Mouse (Mus musculus): ENCODE results near the gene Trip10. TPM values are rescaled to one million over a fixed set of nuclear protein-coding genes. Genes with fewer than 3 reads are reported as not detected.
A peak's percentile ranks its signal among the peaks of the same experiment; 100 is the strongest.

The Trip10 gene
- total and polyA plus RNA-seq, 3 experiments = 10.9 to 20.8 TPM; not detected in 1

GRCm38 (mm10) chr17:57251431-57251830, 2.2 kb downstream of the Trip10 start:
- H3K27ac ChIP-seq (ENCODE audit: control insufficient read depth, low read depth, low read length) = no peak overlapping the region
- H3K27me3 ChIP-seq (ENCODE audit: control insufficient read depth in 1 of 2, insufficient read depth in 2 of 2, low read length in 2 of 2) = no peaks in the 10 kb centered on the region
- TF ChIP-seq NELFE (IDR thresholded peaks at IDR 0.05; ENCODE audit: low read depth, low read length) = no peak
- no peak overlapping the region for H3K9ac ChIP-seq (ENCODE audit: control insufficient read depth, low read depth, low read length, poor library complexity, severe bottlenecking)
- peaks cover 0 to 2% of the 10 kb centered on the region in 2 experiments; a peak in 2 of 4 replicates for H3K36me3 ChIP-seq (ENCODE audit: control insufficient read depth in 1 of 2, insufficient read depth in 2 of 2, low read length in 2 of 2)
- H3K79me2 ChIP-seq (ENCODE audit: control insufficient read depth, insufficient read depth, low read length, poor library complexity) = peaks cover 14% of the 10 kb centered on the region
- DNase-seq (ENCODE audit: low read depth, low spot score) = no peak
- H3K9me3 ChIP-seq (replicated peaks; ENCODE audit: insufficient read depth, low read length) = no peaks in the 10 kb centered on the region
- peaks cover 0 to 13% of the 10 kb centered on the region in 2 experiments; a peak in 2 of 4 replicates for H3K4me1 ChIP-seq (ENCODE audit: control insufficient read depth in 1 of 2, insufficient read depth in 2 of 2, low read length in 2 of 2)
- no peak overlapping the region for H3K4me3 ChIP-seq (ENCODE audit: control insufficient read depth in 1 of 2, insufficient read depth in 1 of 2, low read depth in 2 of 2, low read length in 2 of 2)

GRCm38 (mm10) chr17:57253306-57253705, 4.1 kb downstream of the Trip10 start:
- H3K4me1 ChIP-seq (ENCODE audit: control insufficient read depth in 1 of 2, insufficient read depth in 2 of 2, low read length in 2 of 2) = peaks cover 0 to 15% of the 10 kb centered on the region in 2 experiments; a peak in 1 of 4 replicates
- peaks cover 9% of the 10 kb centered on the region for H3K79me2 ChIP-seq (ENCODE audit: control insufficient read depth, insufficient read depth, low read length, poor library complexity)
- TF ChIP-seq CHD1 (IDR thresholded peaks at IDR 0.05; ENCODE audit: low read depth, low read length) (no peak), MAFK (IDR thresholded peaks at IDR 0.05; ENCODE audit: borderline replicate concordance, low read depth, low read length) (no peak), ZC3H11A (IDR thresholded peaks at IDR 0.05; ENCODE audit: low read depth, low read length) (no peak), BHLHE40 (IDR thresholded peaks at IDR 0.05; ENCODE audit: borderline replicate concordance, low read depth, low read length) (no peak)
- H3K9ac ChIP-seq (ENCODE audit: control insufficient read depth, low read depth, low read length, poor library complexity, severe bottlenecking) = no peak overlapping the region
- H3K27me3 ChIP-seq (ENCODE audit: control insufficient read depth in 1 of 2, insufficient read depth in 2 of 2, low read length in 2 of 2) = no peaks in the 10 kb centered on the region
- no peak for DNase-seq (ENCODE audit: low read depth, low spot score)
- H3K36me3 ChIP-seq (ENCODE audit: control insufficient read depth in 1 of 2, insufficient read depth in 2 of 2, low read length in 2 of 2) = peaks cover 0 to 4% of the 10 kb centered on the region in 2 experiments; a peak in 2 of 4 replicates
- H3K9me3 ChIP-seq (replicated peaks; ENCODE audit: insufficient read depth, low read length) = no peaks in the 10 kb centered on the region
- no peak overlapping the region for H3K4me3 ChIP-seq (ENCODE audit: control insufficient read depth in 1 of 2, insufficient read depth in 1 of 2, low read depth in 2 of 2, low read length in 2 of 2)
- H3K27ac ChIP-seq (ENCODE audit: control insufficient read depth, low read depth, low read length) = no peak overlapping the region

- H3K27me3 ChIP-seq (ENCODE audit: control insufficient read depth in 1 of 2, insufficient read depth in 2 of 2, low read length in 2 of 2) = no peaks in the 10 kb centered on the region
- H3K79me2 ChIP-seq (ENCODE audit: control insufficient read depth, insufficient read depth, low read length, poor library complexity) = peaks cover 2% of the 10 kb centered on the region; the same call in 1 of the 2 replicates
- peak; percentile 50 for DNase-seq (ENCODE audit: low read depth, low spot score)
- no peak overlapping the region for H3K27ac ChIP-seq (ENCODE audit: control insufficient read depth, low read depth, low read length)
- H3K36me3 ChIP-seq (ENCODE audit: control insufficient read depth in 1 of 2, insufficient read depth in 2 of 2, low read length in 2 of 2) = peaks cover 0 to 4% of the 10 kb centered on the region in 2 experiments; a peak in 2 of 4 replicates
- no peaks in the 10 kb centered on the region for H3K9me3 ChIP-seq (replicated peaks; ENCODE audit: insufficient read depth, low read length)
- H3K9ac ChIP-seq (ENCODE audit: control insufficient read depth, low read depth, low read length, poor library complexity, severe bottlenecking) = no peak overlapping the region
- peaks cover 0 to 18% of the 10 kb centered on the region in 2 experiments; a peak in 1 of 4 replicates for H3K4me1 ChIP-seq (ENCODE audit: control insufficient read depth in 1 of 2, insufficient read depth in 2 of 2, low read length in 2 of 2)
- no peak overlapping the region for H3K4me3 ChIP-seq (ENCODE audit: control insufficient read depth in 1 of 2, insufficient read depth in 1 of 2, low read depth in 2 of 2, low read length in 2 of 2)
- TF ChIP-seq CHD1 (IDR thresholded peaks at IDR 0.05; ENCODE audit: low read depth, low read length) = no peak
- TF ChIP-seq TCF12 (IDR thresholded peaks at IDR 0.05; ENCODE audit: low read depth, low read length) = no peak
- no peak for TF ChIP-seq USF2 (IDR thresholded peaks at IDR 0.05; ENCODE audit: borderline replicate concordance in 1 of 2, insufficient read depth in 1 of 2, low read depth in 1 of 2, low read length in 2 of 2)
- no peak for TF ChIP-seq ZNF384 (IDR thresholded peaks at IDR 0.05; ENCODE audit: low read depth, low read length)
Measured at GRCm38 (mm10) chr17:57255354-57255753, 6.1 kb downstream of the Trip10 start.

Measured in MEL (cell line).